16 mouse cellular contexts compared by ENCODE assay signal in the genomic region with DNA sequence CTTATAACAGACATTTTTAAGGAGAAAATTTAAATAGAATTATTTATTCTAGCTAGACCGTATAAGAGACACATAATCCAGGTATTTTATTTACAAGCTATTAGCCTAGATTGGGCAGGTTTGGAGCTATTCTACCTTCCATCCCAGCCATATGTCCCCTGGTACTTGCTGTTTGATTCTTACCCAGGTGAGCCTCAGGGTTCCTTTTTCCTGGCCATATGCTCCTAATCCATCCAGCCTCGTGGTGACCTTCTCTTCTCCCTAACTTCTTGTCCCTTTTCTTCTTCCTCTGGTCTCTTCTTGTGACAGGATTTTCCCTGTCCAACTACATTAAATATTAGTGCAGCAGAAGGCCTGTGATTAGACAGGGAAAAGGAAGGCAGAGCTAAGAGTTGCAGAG.
A peak's percentile ranks its signal among the peaks of the same experiment; 100 is the strongest.
DNase-seq lines count a peak whose midpoint lies in the region; ATAC-seq and TF ChIP-seq lines count a peak whose summit lies in the region.
"Had no signal": no experiment of that assay in that cellular context is flagged by ENCODE, and none has a peak within 500 bp of the region (broad histone marks: within the 10 kb centered on the region; RNA-seq: fewer than 3 reads in every experiment).

No protein-coding gene starts in this region.

- peaks cover 8% of the 10 kb centered on the region for H3K4me1 ChIP-seq in cerebellum, adult 2 months (ENCODE audit: control insufficient read depth, insufficient read depth, low read length)
- no peaks in the 10 kb centered on the region for H3K4me1 ChIP-seq in liver, embryonic 12.5 days
- H3K4me1 ChIP-seq: embryonic facial prominence, embryonic 12.5 days had no signal

- no peak overlapping the region for H3K4me2 ChIP-seq in liver, embryonic 12.5 days
- H3K4me2 ChIP-seq: embryonic facial prominence, embryonic 12.5 days; forebrain, embryonic 13.5 days; forebrain, embryonic 15.5 days had no signal

- ATAC-seq in liver, embryonic 12.5 days = no peak
- ATAC-seq: forebrain, embryonic 13.5 days; forebrain, embryonic 15.5 days; forebrain, postnatal 0 days had no signal

- DNase-seq in cerebellum, adult 11-12 months = peak; percentile 45
- no peak for DNase-seq in cerebellum, postnatal 25 days
- peak in 1 of 2 experiments; percentile 61 for DNase-seq in cerebellum, adult 2 months
- no peak for DNase-seq in cerebellum, postnatal 36 days
- peak; percentile 85 for DNase-seq in brain, adult 2 months (ENCODE audit: low read depth, low spot score)
- DNase-seq in cerebellum, adult 9-10 months = peak; percentile 63
- no peak for DNase-seq in kidney, postnatal 10 days
- DNase-seq: adrenal gland, adult 2 months; adrenal gland, postnatal 10 days; adrenal gland, postnatal 25 days; forebrain, postnatal 0 days had no signal

- no peak for TF ChIP-seq CTCF in cerebellum, adult 2 months (IDR thresholded peaks at IDR 0.05; ENCODE audit: borderline replicate concordance, insufficient read depth, low read depth, low read length)

- no peak for TF ChIP-seq POLR2A in cerebellum, adult 2 months (IDR thresholded peaks at IDR 0.05; ENCODE audit: borderline replicate concordance, insufficient read depth, low read length)

- H3K27ac ChIP-seq in cerebellum, adult 2 months (ENCODE audit: insufficient read depth, low read length) = peak overlapping the region; percentile 82
- H3K27ac ChIP-seq in liver, embryonic 12.5 days = no peak overlapping the region
- H3K27ac ChIP-seq: embryonic facial prominence, embryonic 10.5 days; embryonic facial prominence, embryonic 12.5 days; forebrain, embryonic 13.5 days; forebrain, embryonic 15.5 days had no signal

- WGBS in cerebellum, adult 2 months = 10% methylated on average over 2 of the region's 2 CpGs
- 56% methylated on average over 2 of the region's 2 CpGs for WGBS in liver, embryonic 12.5 days (ENCODE audit: insufficient replicate concordance)

- no peaks in the 10 kb centered on the region for H3K27me3 ChIP-seq in cerebellum, adult 2 months (ENCODE audit: control insufficient read depth, insufficient read depth, low read length)
- H3K27me3 ChIP-seq in liver, embryonic 12.5 days (replicated peaks) = no peaks in the 10 kb centered on the region
- H3K27me3 ChIP-seq: embryonic facial prominence, embryonic 12.5 days; forebrain, embryonic 13.5 days; forebrain, embryonic 15.5 days had no signal

- no peaks in the 10 kb centered on the region for H3K36me3 ChIP-seq in liver, embryonic 12.5 days
- H3K36me3 ChIP-seq: embryonic facial prominence, embryonic 10.5 days; embryonic facial prominence, embryonic 12.5 days; forebrain, embryonic 15.5 days had no signal

- no peak overlapping the region for H3K4me3 ChIP-seq in cerebellum, adult 2 months (replicated peaks; ENCODE audit: insufficient read depth, low read depth, low read length)
- H3K4me3 ChIP-seq in liver, embryonic 12.5 days = no peak overlapping the region
- H3K4me3 ChIP-seq: embryonic facial prominence, embryonic 10.5 days; embryonic facial prominence, embryonic 12.5 days; forebrain, embryonic 13.5 days; forebrain, embryonic 15.5 days had no signal

- H3K9me3 ChIP-seq in liver, embryonic 12.5 days (replicated peaks) = no peaks in the 10 kb centered on the region
- H3K9me3 ChIP-seq: embryonic facial prominence, embryonic 10.5 days; embryonic facial prominence, embryonic 12.5 days; forebrain, embryonic 13.5 days; forebrain, embryonic 15.5 days had no signal

- H3K9ac ChIP-seq in liver, embryonic 12.5 days = no peak overlapping the region
- H3K9ac ChIP-seq: embryonic facial prominence, embryonic 12.5 days; forebrain, embryonic 13.5 days; forebrain, embryonic 15.5 days; forebrain, postnatal 0 days had no signal

Comparison
In these comparisons a context has a peak if more than half of its experiments do, and no peak if none do; other contexts are left out.
1. DNase-seq: peak in cerebellum, adult 11-12 months (single experiment), brain, adult 2 months (single experiment) and cerebellum, adult 9-10 months (single experiment); none in cerebellum, postnatal 25 days (0 of 2), cerebellum, postnatal 36 days (0 of 2) and kidney, postnatal 10 days (single experiment).